Mouse (Mus musculus) gastrocnemius, adult 8-10 months (tissue): ENCODE measurements around the gene Cdh26. TPM values are rescaled to one million over a fixed set of nuclear protein-coding genes. Genes with fewer than 3 reads are reported as not detected.
A peak's percentile ranks its signal among the peaks of the same experiment; 100 is the strongest.

Source experiments
- DNase-seq, 2 experiments: peaks; one replicate each; pipeline ENCODE4 v3.0.0; 2022; ENCODE audit warnings: low spot score in 2 of 2
- total RNA-seq, 4 experiments: library from RNA; stranded (reverse); gene quantifications; 2 replicates each; pipeline ENCODE4 v1.2.4; 2022

Cdh26 gene
- not detected for total RNA-seq

DNA sequence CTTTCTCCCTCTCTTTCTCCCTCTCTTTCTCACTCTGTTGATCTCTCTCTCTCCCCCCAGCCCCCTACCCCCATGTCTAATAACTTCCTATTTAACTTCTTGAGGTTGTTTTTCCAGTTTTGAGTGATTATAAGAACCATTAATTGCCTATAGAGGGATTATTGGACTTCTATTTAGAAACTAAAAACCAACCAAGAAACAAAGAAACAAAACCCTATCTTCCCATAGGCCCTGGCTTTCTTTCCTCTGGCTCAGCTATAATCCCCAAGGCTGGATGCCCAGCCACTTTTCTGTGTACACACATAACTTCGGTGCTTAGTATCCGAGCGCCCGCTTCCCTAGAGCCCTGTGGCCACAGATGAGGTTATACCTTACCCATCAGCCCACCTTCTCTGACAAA, at the start of gene Cdh26:
Gene Cdh26, plus strand, starts transcription at position 301 of the 400 bp plus-strand sequence.
- DNase-seq = no peak

DNA sequence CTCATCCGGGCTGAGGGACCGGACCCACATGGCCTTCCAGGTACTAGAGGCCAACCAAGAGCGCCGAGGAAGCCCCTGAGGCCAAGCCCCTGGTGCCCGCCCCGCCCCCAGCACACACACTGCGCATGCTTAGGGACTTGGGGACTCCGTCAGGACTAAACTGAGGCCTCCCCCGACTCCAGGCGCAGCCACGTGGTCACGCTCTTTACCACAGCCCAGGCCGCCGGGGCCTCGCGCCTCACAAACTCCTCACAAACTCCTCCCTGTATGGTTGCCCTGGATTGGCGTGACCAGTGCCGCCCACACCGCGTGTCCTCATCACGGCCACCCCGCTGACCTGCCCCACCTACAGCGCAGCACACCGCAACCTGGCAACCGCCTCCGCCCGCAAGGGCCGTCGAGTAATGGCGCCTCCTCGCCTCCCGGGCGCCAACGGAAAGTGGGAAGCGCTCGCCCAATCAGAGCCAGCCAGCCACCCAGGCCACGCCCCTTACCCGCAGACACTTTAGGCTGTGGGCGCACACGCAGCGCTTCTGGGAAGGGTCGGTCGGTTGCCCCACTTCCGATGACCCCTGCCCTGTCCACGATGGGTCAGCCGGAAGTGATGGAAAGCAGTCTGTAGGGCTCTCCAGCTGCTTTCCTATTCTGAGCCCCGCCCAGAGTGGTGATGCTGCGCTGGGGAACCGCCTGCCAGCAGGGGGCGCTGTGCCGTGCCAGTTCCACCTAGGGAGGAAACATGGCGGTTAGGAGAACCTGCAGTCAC, 23.1 kb upstream of the Cdh26 start, which contains the start of gene Sycp2:
Gene Sycp2, minus strand, starts transcription at position 633 of the 763 bp plus-strand sequence.
- DNase-seq = no peak

DNA sequence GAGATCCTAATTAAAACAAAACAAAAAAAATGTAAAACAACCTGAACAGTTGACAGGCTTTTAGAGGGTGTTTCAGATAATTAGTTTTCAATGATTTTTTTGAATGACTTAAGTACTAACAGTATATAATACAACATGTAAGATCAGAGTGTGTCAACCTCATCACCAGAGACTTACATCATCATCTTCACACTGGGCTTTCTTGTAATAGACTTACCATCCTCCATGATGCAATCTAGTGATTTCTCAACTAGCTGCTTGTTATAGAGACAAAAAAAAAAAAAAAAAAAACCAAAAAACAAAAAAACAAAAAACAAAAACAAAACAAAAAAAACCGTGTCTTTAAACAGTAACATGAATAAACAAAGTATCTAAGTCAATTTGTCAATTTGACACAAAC, 21.3 kb upstream of the Cdh26 start:
- no peak for DNase-seq

DNA sequence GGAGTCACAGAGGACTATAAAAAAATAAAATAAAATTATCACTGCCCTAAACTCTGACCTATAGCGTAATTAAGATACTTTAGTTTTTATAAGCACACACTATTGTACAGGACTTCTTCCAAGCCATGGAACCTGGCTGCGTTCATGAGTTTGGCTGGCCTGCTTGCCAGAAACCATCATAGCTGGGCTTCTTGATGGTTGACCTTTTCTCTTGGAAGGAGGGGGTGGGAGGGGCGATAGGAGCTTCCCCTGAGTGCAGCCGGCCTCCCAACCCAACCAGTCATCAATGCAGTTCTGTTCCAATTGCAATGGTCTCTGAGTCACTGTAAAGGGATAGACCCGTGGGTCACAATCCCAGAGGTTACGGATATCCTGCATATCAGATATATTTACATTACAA, 20.0 kb upstream of the Cdh26 start:
- no peak for DNase-seq

DNA sequence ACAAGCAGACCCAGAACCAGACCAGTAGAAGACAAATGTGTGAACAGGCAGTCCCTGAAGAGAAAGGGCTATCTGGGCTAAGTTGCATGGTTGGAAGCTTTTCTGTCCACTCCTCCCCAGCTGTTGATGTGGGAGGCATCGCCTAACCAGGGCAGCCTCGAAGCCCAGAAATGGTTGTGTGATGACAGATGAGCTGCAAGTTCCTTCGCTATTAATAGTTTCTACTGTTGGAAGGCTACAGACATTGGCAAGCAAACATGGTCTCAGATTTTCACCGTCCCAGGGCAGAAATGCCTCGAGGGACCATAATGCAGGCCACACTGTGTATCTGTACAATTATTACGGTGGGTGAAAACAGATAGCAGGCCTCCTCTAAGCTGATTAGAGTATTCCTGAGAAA, 17.7 kb upstream of the Cdh26 start:
- peak; percentile 63 to 70 for DNase-seq

DNA sequence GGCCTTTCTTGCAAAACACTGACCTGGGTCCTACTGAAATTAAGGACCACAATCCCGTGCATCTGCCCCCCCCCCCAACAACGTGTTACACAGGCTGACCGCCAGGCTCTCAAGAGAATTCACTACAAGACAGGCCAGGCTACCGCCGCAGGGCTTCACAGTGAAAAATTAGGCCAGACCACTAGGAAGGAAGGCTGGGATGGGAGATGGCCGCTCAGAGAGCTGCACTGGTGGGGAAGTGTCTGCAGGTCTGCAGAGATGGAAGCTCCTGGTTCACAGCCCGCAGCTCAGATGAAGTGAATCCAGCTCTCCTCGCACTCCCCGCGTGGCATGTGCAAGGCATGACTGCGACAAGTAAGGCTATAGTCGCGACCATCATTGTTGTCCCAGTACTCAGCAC, 17.2 kb upstream of the Cdh26 start:
- no peak for DNase-seq

DNA sequence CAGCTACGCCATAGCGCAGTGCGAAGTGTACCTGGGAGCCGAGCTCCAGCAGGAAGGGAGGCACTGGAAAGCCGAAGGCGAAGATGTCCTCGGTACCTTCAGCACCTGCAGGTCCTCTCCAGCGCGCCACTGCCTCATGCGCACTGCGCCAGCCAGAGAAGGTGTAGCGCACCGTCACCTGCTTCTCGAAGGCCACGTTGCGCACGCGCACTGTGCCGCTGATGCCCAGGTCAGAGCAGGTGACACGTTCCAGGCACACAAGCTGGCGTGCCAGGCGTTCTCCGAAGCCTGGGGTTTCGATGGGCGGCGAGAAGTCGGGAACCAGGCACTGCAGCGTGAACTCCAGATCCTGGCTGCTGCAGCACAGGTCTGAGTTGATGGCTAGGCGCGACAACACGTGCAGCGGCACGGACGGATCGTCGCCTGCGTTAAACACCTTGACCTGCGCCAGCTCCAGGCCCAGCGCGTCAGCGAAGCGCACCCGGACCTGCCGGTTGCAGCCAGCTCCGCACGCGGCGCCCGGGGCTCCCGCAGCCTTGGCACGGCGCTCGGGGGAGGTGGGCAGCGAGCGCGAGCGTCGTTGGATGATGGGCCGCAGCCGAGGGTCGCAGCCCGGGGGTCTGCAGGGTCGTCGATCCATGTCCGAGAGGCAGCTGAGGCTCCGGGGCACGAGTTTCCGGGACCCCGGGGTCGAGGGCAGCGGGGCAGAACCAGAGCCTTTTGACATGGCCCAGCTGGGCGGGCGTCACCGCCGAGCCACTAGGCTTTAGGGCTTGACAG, 16.7 kb upstream of the Cdh26 start:
- peak in 1 of 2 experiments; percentile 23 for DNase-seq

DNA sequence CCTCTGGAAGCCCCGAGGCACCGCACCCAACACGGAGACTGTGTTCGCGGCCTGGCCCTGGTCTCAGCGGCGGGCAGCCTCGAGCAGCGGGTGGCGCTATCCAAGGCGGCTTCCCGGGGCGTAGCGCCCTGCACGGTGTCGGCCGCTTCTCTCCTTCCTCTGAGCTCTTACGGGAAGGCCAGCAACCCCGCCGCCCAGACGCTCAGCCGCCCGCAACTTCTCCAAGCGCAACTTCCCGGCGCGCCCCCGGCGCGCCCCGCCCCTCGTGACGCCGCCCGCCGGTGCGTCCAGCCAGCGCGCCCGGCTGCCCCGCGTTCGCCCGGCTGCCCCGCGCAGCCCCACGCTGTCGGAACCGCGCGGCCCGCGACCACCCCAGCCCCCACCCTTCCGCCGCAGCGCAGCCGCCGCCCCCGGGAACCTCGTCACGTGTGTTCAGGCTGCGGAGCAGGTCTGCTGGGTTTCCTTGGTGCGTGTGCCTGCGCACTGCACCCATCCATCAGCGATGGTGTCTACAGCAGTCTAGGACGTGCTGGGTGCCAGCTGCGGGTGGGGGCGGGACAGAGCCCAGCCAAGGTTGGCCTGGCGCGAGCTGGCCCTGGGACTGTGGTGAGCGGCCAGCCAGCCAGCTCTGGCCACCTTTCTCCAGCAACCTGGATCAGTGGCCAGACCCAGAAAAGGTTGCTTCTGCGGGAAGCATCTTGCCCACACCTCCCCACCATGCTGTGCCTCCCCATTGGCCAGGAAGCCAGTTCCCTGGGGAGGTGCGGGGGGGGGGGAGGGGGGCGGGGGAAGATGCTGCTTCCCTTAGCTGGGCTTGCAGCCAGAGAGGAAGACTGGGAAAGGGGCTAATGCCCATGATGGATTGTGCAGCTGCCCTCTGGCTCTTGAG, 15.8 kb upstream of the Cdh26 start, which contains the start of the genes Ppp1r3d and Fam217b:
Gene Ppp1r3d, minus strand, starts transcription at position 212 of the 889 bp plus-strand sequence.
Gene Fam217b, plus strand, starts transcription at position 264 of the 889 bp plus-strand sequence.
- DNase-seq = peak in 1 of 2 experiments; percentile 41

DNA sequence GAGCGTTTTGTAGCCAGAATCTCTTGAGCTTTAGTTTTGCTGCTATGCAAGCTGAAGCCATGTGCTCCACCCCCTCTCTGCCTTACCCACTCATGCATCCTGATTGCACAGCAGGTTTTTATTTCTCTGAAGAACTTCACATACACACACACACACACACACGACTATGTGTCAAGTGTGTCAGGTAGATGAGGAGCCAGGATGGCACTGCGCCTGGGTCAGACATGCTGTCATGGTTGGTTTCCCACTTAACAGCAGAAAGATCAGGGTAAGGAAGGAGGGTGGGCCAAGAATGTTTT, 15.2 kb upstream of the Cdh26 start:
- DNase-seq = no peak

DNA sequence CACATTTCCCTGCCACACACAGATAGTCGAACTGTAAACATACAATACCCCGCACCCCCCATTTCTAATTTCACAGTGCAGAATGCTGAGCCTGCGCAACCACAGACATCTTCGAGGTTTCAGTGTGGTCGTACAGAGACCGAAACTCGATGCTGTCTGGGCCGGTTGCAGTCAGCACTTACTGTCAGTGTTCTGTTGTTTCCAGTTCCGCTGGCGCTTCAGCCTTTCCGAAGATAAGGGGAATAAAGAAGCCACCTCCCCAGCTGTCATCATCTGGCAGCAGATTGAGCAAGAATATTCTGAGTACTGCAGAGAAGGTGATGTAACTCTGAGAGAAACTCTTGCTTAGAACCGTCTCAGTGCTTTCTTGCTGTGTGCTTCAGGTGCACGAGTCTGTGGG, 13.9 kb upstream of the Cdh26 start:
- no peak for DNase-seq

DNA sequence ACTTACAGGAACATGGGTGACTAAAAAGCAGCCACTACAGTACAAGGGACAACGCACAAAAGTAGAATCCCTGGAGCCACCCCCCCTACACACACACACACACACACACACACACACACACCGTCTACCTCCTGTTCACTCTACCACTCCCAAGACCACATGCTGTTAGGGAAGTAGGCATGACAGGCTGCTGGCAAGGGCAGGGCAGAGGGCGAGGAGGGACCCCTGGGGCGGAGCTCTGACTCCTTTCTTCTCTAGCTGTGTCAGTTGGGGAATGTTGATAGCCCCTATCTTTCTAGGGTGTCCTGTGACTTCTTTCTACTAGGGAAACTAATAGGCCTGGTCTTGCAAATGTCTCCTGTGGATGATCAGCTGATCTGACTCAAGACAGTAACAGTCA, 13.4 kb upstream of the Cdh26 start:
- no peak for DNase-seq

DNA sequence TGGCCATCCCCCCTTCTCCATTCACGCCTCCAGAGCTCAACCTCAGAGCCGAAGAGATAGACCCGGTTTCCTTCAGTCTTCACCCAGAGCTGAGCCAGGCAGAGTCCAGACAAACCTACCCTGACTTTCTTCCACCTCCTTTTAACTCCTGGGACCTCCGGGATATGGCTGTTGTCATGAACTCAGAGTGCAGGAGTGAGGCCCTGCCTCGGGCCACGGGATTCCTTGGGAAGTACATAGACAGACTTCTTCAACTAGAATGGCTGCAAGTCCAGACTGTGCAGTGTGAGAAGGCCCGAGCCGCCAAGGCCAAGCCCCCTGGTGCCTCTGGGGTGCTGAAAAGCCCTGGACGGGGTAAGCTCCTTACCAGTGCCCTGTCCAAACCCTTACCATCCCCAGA, 9.8 kb upstream of the Cdh26 start:
- no peak for DNase-seq

DNA sequence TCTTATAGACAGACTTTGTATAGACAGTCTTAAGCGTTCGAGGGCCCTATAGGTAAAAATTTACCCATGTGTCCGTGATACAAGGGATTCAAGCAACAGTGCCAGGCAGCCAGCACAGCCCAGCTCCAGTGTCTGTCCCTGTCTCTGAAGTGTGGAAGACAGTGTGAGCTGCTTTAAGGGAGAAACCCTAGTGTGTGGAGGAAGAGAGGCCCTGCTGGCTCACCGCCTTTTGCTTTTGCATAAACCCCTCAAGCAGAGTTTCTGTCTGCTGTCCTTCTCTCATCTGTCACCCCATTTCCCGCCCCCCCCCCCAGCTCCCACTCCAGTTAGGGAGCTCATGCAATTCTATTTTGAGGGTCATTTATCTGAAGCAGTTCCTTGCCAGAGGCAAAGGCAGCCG, 8.7 kb upstream of the Cdh26 start:
- DNase-seq = no peak

DNA sequence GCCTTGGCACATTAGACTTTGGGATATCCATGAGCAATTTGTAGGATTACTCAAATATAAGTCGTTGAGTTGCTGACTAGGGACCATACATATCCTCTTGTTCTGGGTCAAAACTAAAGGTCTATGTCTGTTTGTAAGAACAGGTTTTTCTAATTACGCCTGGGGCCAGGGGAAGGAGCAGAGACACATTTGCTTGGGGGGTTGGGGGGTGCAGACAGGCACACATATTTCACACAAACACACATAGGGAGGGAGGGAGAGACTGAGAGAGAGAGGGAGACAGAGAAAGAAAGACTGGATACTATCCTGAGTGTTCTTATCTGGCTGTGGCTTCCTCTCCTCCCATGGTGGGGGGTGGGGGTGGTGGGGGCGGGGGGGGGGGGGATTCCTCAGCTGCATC, 8.1 kb upstream of the Cdh26 start:
- DNase-seq = no peak

DNA sequence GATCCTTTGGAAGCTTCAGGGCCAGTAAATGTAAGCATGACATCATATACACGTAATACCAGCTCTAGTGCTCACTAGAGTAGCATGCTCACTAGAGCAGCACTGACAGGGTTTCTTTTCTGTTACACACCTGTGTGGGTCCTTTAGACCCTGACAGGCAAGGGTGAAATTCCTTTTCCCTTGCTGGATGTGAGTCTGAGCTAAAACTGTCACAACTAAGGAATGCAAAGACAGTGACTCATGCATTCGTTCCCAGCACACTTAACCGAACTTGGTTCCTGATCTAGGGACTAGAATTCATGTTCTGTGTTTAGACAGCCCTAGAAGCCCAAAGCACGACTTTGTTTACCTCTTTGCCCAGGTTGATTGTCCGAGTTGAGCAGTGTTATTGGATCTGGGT, 7.1 kb upstream of the Cdh26 start:
- no peak for DNase-seq

DNA sequence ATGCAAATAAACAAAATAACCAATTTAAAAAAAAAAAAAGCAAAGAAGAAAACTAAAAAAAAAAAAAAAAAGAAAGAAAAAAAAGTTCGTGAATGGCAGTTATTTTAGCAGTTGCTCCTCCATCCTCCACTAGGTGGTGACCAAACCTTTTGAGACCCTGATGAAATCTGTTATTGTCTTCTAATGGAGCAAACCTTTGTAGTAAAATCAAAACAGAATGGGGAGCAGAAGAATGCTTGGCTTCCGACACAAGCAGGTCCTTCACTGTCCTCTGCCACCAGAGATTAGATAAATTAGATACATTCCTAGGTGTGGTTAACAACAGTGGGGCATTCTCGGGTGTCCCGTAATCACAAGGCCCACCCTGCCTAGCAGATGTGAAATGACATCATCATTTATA, 4.1 kb upstream of the Cdh26 start:
- DNase-seq = peak in 1 of 2 experiments; percentile 2

DNA sequence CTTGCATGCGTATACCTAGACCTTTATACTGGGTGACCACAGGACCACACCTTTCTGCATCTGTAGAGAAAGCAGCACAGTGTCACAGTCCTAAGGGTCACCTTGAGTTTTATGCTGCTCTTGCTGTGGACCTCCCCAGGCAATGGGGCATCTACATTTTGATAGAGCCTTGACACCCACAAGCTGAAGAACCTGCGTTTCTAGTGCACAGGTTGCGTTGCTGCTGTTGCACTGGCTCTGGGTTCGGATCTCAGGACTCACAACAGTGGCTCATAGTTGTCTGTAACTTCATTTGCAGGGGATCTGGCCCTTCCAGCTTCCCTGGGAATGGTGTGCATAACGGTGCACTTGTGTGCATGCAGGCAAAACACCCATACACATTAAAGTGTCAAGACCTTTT, 3.1 kb upstream of the Cdh26 start:
- DNase-seq = peak in 1 of 2 experiments; percentile 1

DNA sequence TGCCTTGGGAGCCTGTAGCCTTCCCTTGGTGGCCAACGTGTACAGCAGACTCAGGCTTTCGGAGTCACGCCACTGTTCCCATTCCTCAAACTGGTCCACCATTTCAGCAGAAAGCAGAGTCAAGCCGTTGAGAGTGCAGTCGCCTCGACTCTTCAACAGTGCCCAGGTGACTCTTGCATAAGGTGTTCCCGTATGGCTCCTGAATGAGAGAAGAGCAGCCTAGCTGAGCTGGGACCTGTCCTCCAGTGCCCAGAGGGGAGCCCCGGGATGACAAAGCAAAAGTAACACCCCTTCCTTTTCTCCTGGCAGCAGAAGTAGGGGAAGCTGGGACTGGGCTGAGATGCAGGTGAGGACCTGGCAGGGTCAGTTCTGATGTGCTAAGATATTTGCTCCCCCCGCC, 2.1 kb upstream of the Cdh26 start:
- DNase-seq = no peak

DNA sequence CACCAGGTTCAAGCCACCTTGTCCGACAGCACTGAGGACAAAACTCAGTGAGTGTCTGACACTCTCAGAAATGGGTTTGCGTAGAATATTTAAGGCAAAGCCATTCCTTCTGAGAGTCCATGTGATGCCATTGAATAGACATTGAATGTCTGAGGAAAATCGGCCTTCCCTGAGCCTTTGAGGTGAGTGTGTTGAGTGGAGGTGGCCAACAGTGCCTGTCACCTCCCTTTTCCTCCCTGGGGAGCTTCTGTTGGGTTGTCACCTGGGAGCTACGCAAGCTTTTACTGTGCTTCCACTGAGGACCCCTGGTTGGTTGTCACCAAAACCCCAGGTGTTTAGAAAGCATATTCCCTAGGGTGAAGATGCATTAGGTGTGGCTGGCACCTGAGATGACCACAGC, 1.7 kb upstream of the Cdh26 start:
- no peak for DNase-seq

DNA sequence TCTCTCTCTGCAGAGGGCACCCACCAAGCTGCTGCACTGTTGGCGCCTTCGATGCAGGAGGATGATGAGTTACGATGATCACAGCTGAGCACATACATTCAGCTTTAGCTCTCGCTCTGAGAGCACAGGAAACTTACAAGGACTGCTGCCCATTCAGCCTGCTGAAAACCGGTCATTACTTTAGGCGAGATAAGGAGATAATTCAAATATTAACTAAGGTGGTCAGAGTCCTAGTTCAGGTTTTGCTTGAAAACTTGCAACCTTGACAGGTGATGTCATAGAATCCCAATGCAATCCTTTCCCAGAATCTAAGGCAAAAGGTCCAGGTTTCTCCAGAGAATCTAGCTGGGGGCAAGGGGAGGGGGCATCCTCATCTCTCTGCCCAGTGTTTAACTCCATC, 905 bp upstream of the Cdh26 start:
- no peak for DNase-seq

DNA sequence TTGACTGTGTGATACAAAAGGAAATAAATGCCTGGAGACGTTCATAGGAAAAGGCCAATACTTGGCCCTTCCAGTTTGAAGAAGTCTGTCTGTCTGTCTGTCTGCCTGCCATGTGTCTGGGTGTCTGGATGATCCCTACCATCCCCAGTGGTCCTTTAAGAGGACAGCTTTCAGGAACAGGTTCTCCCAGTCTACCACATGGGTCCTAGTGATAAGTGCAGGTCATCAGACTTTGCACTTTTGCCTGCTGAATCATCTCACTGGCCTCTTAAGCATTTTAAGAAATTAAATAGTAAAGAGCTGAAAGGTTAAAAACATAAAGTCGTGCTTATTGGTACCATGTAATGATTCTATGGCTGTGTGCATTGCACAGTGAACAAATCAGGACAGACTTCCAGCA, 3.2 kb downstream of the Cdh26 start:
- DNase-seq = no peak

DNA sequence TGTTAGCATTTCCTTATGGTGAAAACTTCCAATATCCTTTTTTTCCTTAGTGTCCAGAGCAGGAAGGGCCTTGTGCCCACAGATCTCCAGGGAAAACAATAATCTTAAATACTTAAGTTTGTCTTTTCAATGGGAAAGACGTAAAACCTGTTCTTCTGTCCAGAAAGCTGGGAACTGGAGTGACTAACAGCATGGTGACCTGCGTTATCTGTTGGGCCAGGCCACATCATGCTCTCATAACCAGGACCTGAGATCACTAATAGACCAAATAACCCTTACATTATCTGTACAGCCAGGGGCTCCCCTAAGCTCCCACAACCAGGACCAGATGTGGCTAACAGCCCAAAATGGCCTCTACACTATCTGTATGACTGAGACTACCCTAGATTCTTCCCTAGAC, 3.6 kb downstream of the Cdh26 start:
- DNase-seq = no peak
